Mouse (Mus musculus) bone marrow, adult 2 months (tissue): ENCODE results near the gene Aff1.

ENCODE experiments used
- CTCF ChIP-seq: fragments of 200-500 bp; IDR thresholded peaks from 2 replicates; pipeline ENCODE4 v1.5.1; 2011; ENCODE audit warnings: low read length, control low read depth; ENCODE audit not compliant: control insufficient read depth, insufficient read depth
- POLR2A ChIP-seq: fragments of 200-500 bp; IDR thresholded peaks from 2 replicates; pipeline ENCODE4 v1.6.1; 2011; ENCODE audit warnings: low read depth, mild to moderate bottlenecking, control low read depth, low read length, borderline replicate concordance; ENCODE audit not compliant: control insufficient read depth

DNA sequence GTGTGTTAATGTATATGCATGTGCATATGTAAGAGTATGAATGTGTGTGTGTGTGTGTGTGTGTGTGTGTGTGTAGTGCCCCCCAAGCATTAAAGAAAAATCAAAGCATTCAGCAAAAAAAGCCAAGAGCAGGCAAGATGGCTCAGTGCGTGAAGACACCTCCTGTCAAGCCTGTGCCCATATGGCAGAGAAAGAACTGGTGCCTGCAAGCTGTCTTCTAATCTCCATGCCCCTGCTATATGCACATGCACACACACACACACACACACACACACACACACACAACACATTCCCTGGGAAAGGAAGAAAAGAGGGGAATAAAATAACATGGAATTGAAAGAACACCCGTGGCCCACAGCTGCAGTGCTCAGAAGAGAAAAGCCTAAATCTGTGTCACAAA lies 165.0 kb downstream of the Aff1 start:
- TF ChIP-seq CTCF (no peak), POLR2A (no peak)
